Mouse (Mus musculus) liver, postnatal 0 days (tissue): Measurements from ENCODE around the gene Cdc42ep4. TPM values are rescaled to one million over a fixed set of nuclear protein-coding genes. Genes with fewer than 3 reads are reported as not detected.

Experiments used
- ATAC-seq: fragments of 200-750 bp; cut with Nextera tagmentation; 2 replicates; pipeline ENCODE4 v1.8.0; 2017; ENCODE audit warnings: mild to moderate bottlenecking, moderate library complexity
- DNase-seq: peaks from one replicate; pipeline ENCODE4 v3.0.0-alpha.2; 2016
- H3K27ac ChIP-seq: fragments of 300-500 bp; sonication (generic); 2 replicates; pipeline ENCODE4 v1.5.1; 2014; ENCODE audit warnings: antibody characterized with exemption, moderate library complexity, mild to moderate bottlenecking, low read depth
- H3K27me3 ChIP-seq: fragments of 300-500 bp; sonication (generic); 2 replicates; pipeline ENCODE4 v1.6.1; 2014; ENCODE audit warnings: low read length, control low read depth, mixed read lengths; ENCODE audit not compliant: insufficient read depth
- H3K36me3 ChIP-seq: fragments of 300-500 bp; sonication (generic); replicated peaks from 2 replicates; pipeline ENCODE4 v1.6.1; 2014; ENCODE audit warnings: mild to moderate bottlenecking, control low read depth, low read length, moderate library complexity, mixed read lengths; ENCODE audit not compliant: insufficient read depth
- H3K4me1 ChIP-seq: fragments of 300-500 bp; sonication (generic); 2 replicates; pipeline ENCODE4 v1.6.1; 2014; ENCODE audit warnings: antibody characterized with exemption, mild to moderate bottlenecking, control low read depth; ENCODE audit not compliant: insufficient read depth
- H3K4me2 ChIP-seq: fragments of 300-500 bp; sonication (generic); 2 replicates; pipeline ENCODE4 v1.6.1; 2014; ENCODE audit warnings: low read depth, mild to moderate bottlenecking, low read length, moderate library complexity, mixed read lengths
- H3K4me3 ChIP-seq: fragments of 300-500 bp; sonication (generic); 2 replicates; pipeline ENCODE4 v1.5.1; 2014; ENCODE audit warnings: low read depth, low read length
- H3K9ac ChIP-seq: fragments of 300-500 bp; sonication (generic); replicated peaks from 2 replicates; pipeline ENCODE4 v1.6.1; 2014; ENCODE audit warnings: mild to moderate bottlenecking, moderate library complexity
- H3K9me3 ChIP-seq: fragments of 300-500 bp; sonication (generic); 2 replicates; pipeline ENCODE4 v1.6.1; 2016; ENCODE audit warnings: mild to moderate bottlenecking, control low read depth, low read length, mixed read lengths
- CTCF ChIP-seq: sonication (generic); IDR thresholded peaks from 2 replicates; pipeline ENCODE4 v1.5.1; 2016; ENCODE audit warnings: antibody characterized with exemption, low read depth
- EP300 ChIP-seq: IDR thresholded peaks from 2 replicates; pipeline ENCODE4 v1.6.1; 2016; ENCODE audit warnings: antibody characterized with exemption, low read depth, mild to moderate bottlenecking
- WGBS: fragments of 180-500 bp; shearing (Covaris S2); extraction: QIAGEN DNeasy Blood & Tissue Kit; methylation state at CpG from one replicate; pipeline ENCODE4 v1.1.7; 2014; ENCODE audit not compliant: insufficient replicate concordance; 5-methylcytosine and 5-hydroxymethylcytosine counted together
- polyA plus RNA-seq: library from polyadenylated mRNA; unstranded; fragments of >200 nt; fragmentation: Nextera tagmentation; extraction: Ambion mirVana; gene quantifications from 2 replicates; pipeline ENCODE4 v1.2.1, GENCODE M21; 2015

The Cdc42ep4 gene
- polyA plus RNA-seq, 1 experiment from 2014 or later, result 13.7 TPM

DNA sequence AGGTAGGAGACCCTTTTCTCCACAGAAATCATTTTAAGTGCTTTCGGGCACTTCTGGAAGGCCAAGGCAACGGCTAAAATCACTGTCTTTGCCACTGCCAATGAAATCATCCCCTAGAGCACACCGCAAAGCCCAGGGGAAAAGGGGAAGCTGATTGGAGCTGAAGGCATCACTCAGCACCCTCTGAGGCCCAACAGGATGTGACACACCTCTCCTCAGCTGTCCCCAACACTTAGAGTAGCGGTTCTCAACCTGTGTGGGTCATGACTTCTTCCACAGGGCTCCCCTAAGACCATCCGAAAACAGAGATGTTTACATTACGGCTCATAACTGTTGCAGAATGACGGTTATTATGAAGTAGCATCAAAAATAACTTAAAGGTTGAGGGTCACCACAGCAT lies 10.0 kb upstream of the Cdc42ep4 start:
- Histone ChIP-seq H3K9ac (no peak overlapping the region), H3K27me3 (no peaks in the 10 kb centered on the region), H3K27ac (no peak overlapping the region), H3K36me3 (no peaks in the 10 kb centered on the region), H3K4me3 (no peak overlapping the region), H3K4me2 (no peak overlapping the region), H3K4me1 (peaks cover 19% of the 10 kb centered on the region), H3K9me3 (no peaks in the 10 kb centered on the region)
- no peak for TF ChIP-seq EP300
- TF ChIP-seq CTCF, result no peak
- peak; percentile 47 for DNase-seq
- ATAC-seq, result no peak; the same call in 1 of the 2 replicates
- WGBS, result 42% methylated on average over 7 of the region's 7 CpGs

DNA sequence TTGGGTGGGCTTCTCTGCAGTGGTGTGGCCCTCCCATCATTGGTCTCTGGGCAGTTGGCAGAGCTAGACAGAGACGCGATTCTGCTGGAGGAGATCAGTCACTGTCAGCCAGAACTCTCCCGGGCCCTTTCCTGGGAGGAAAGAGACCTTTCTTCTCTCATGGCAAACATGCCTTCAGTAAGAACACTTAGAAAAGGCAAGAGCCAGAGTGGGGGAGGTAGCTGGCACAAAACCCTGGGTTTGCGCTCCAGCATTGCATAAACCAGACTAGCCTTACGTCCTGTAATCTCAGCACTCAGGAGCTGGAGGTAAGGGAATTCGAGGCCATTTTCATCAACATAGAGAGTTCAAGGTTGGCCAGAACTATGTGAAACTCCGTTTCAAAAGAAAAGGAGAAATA lies 8.8 kb upstream of the Cdc42ep4 start:
- TF ChIP-seq EP300 (no peak), CTCF (no peak)
- no peaks in the 10 kb centered on the region for H3K36me3 ChIP-seq
- no peak overlapping the region for H3K4me3 ChIP-seq
- DNase-seq (no peak), ATAC-seq (no peak)
- no peak overlapping the region for H3K9ac ChIP-seq
- peaks cover 8% of the 10 kb centered on the region for H3K4me1 ChIP-seq
- H3K4me2 ChIP-seq, result no peak overlapping the region
- no peaks in the 10 kb centered on the region for H3K27me3 ChIP-seq
- H3K27ac ChIP-seq, result no peak overlapping the region
- 64% methylated on average over 7 of the region's 7 CpGs for WGBS
- H3K9me3 ChIP-seq, result no peaks in the 10 kb centered on the region

DNA sequence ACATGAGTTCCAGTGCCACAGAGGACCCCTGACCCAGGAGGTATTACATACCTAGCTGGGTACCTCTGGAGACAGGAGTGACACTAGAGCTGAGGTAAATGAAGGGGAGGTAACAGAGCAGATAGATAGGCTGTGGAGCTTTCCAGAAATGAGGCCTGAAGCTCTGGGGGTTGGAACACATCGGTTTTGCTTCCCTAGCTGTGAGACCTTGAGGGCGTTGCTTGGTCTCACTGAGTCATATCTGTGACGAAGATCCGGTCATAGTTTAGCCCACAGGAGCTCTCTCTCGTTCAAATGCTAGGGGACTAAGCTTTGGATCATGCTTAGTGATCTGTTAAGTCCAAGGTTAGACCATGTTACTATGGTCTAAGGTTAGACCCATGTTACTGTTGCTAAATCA lies 7.2 kb upstream of the Cdc42ep4 start:
- DNase-seq (no peak), ATAC-seq (no peak)
- Histone ChIP-seq H3K4me2 (no peak overlapping the region), H3K9me3 (no peaks in the 10 kb centered on the region), H3K36me3 (no peaks in the 10 kb centered on the region), H3K27me3 (no peaks in the 10 kb centered on the region), H3K4me1 (peaks cover 7% of the 10 kb centered on the region; the same call in 1 of the 2 replicates), H3K27ac (no peak overlapping the region), H3K4me3 (no peak overlapping the region), H3K9ac (no peak overlapping the region)
- TF ChIP-seq EP300, result no peak
- no peak for TF ChIP-seq CTCF
- WGBS, result 83% methylated on average over 5 of the region's 5 CpGs

DNA sequence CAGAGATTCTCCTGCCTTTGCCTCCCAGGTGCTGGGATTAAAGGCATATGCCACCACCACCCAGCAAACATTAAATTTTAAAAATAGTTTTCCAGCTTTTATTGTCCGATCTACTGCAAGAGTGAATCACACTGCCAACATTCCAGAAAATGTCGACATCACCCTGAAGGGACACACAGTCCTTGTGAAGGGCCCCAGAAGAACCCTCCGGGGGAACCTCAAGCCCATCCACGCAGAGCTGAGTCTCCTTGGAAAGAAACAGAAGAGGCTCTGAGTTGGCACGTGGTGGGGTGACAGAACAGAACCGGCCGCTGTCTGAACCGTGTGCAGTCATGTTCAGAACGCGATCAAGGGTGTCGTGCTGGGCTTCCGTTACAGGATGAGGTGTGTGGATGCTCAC lies 4.9 kb upstream of the Cdc42ep4 start:
- DNase-seq (no peak), ATAC-seq (no peak)
- 88% methylated on average over 12 of the region's 12 CpGs for WGBS
- no peak overlapping the region for H3K4me3 ChIP-seq
- no peaks in the 10 kb centered on the region for H3K27me3 ChIP-seq
- no peaks in the 10 kb centered on the region for H3K9me3 ChIP-seq
- no peak for TF ChIP-seq CTCF
- TF ChIP-seq EP300, result no peak
- H3K4me1 ChIP-seq, result peaks cover 10% of the 10 kb centered on the region
- no peak overlapping the region for H3K27ac ChIP-seq
- H3K9ac ChIP-seq, result no peak overlapping the region
- no peaks in the 10 kb centered on the region for H3K36me3 ChIP-seq
- no peak overlapping the region for H3K4me2 ChIP-seq

DNA sequence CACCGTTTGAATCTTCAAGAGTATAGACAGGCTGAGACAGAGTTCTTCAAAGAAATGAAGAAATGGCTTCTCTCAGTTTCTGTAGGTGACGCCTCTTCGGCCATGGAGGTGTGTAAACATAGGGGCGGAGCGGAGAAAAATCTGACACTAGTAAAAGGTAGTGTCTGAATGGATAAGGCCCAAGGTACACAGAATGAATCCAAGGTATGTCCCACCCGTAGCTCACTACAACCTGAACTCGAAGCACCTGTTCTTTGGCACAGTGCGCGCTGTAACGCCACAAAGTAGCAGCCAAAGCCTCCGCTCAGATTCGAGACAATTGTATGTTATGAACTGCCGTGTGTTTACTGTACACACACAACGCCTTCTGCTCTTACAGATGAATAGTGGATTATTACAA lies 4.2 kb upstream of the Cdc42ep4 start:
- H3K4me1 ChIP-seq, result peaks cover 10% of the 10 kb centered on the region
- ATAC-seq (no peak), DNase-seq (no peak)
- H3K36me3 ChIP-seq, result no peaks in the 10 kb centered on the region
- no peak overlapping the region for H3K27ac ChIP-seq
- H3K9ac ChIP-seq, result no peak overlapping the region
- H3K27me3 ChIP-seq, result no peaks in the 10 kb centered on the region
- TF ChIP-seq EP300, result no peak
- TF ChIP-seq CTCF, result no peak
- H3K9me3 ChIP-seq, result no peaks in the 10 kb centered on the region
- H3K4me2 ChIP-seq, result no peak overlapping the region
- 78% methylated on average over 14 of the region's 14 CpGs for WGBS
- no peak overlapping the region for H3K4me3 ChIP-seq

DNA sequence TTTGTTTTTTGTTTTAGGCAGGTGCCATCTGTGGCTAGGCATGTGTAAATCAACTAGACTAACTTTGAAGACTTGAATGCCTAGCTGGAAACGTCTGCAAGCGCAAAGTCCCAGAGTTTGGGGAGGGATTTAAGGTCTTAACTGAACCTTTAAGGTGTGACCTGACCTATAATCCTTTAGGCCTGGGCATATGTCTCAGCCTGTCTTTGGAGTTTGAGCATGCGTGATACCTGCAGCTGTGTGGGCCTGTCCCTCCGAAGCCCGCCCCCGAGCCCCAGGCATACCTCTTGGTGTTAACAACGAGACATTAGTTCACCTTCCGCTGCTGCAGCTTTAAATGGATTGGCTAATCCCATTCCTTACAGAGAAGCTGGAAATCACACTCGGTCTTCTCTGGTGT lies 3.2 kb upstream of the Cdc42ep4 start:
- ATAC-seq, result no peak
- Histone ChIP-seq H3K9ac (no peak overlapping the region), H3K4me1 (peaks cover 14% of the 10 kb centered on the region), H3K4me2 (no peak overlapping the region), H3K9me3 (no peaks in the 10 kb centered on the region), H3K4me3 (no peak overlapping the region), H3K27me3 (no peaks in the 10 kb centered on the region), H3K27ac (no peak overlapping the region), H3K36me3 (no peaks in the 10 kb centered on the region)
- no peak for DNase-seq
- WGBS, result 78% methylated on average over 9 of the region's 9 CpGs
- no peak for TF ChIP-seq CTCF
- TF ChIP-seq EP300, result no peak
